Mouse (Mus musculus) forebrain, embryonic 12.5 days (tissue): ENCODE results near the gene Sgpp2. TPM values are rescaled to one million over a fixed set of nuclear protein-coding genes. Genes with fewer than 3 reads are reported as not detected.

Source experiments
- ATAC-seq: fragments of 200-750 bp; cut with Nextera tagmentation; 2 replicates; pipeline ENCODE4 v1.8.0; 2017; ENCODE audit warnings: moderate TSS enrichment; ENCODE audit not compliant: low FRiP score
- H3K27ac ChIP-seq: fragments of 300-500 bp; sonication (generic); 2 replicates; pipeline ENCODE4 v1.5.1; 2016; ENCODE audit warnings: mild to moderate bottlenecking
- H3K27me3 ChIP-seq: fragments of 300-500 bp; sonication (generic); 2 replicates; pipeline ENCODE4 v1.6.1; 2016; ENCODE audit warnings: mild to moderate bottlenecking
- H3K36me3 ChIP-seq: fragments of 300-500 bp; sonication (generic); replicated peaks from 2 replicates; pipeline ENCODE4 v1.6.1; 2016; ENCODE audit warnings: mild to moderate bottlenecking
- H3K4me1 ChIP-seq: fragments of 300-500 bp; sonication (generic); 2 replicates; pipeline ENCODE4 v1.6.1; 2016
- H3K4me2 ChIP-seq: fragments of 300-500 bp; sonication (generic); 2 replicates; pipeline ENCODE4 v1.6.1; 2016; ENCODE audit warnings: mild to moderate bottlenecking, moderate library complexity
- H3K4me3 ChIP-seq: fragments of 300-500 bp; sonication (generic); replicated peaks from 2 replicates; pipeline ENCODE4 v1.5.1; 2016; ENCODE audit warnings: mild to moderate bottlenecking
- H3K9ac ChIP-seq: fragments of 300-500 bp; sonication (generic); 2 replicates; pipeline ENCODE4 v1.6.1; 2016; ENCODE audit warnings: mild to moderate bottlenecking
- H3K9me3 ChIP-seq: fragments of 300-500 bp; sonication (generic); 2 replicates; pipeline ENCODE4 v1.6.1; 2016
- WGBS: fragments of 180-500 bp; shearing (Covaris S2); methylation state at CpG from one replicate; pipeline ENCODE4 v1.1.7; 2016; 5-methylcytosine and 5-hydroxymethylcytosine counted together
- polyA plus RNA-seq: library from polyadenylated mRNA; unstranded; fragments of >200 nt; fragmentation: Nextera tagmentation; extraction: Ambion mirVana; gene quantifications from 2 replicates; pipeline ENCODE4 v1.2.1, GENCODE M21; 2016

The Sgpp2 gene
- 1.5 and 1.7 TPM in 2 replicates for polyA plus RNA-seq

DNA sequence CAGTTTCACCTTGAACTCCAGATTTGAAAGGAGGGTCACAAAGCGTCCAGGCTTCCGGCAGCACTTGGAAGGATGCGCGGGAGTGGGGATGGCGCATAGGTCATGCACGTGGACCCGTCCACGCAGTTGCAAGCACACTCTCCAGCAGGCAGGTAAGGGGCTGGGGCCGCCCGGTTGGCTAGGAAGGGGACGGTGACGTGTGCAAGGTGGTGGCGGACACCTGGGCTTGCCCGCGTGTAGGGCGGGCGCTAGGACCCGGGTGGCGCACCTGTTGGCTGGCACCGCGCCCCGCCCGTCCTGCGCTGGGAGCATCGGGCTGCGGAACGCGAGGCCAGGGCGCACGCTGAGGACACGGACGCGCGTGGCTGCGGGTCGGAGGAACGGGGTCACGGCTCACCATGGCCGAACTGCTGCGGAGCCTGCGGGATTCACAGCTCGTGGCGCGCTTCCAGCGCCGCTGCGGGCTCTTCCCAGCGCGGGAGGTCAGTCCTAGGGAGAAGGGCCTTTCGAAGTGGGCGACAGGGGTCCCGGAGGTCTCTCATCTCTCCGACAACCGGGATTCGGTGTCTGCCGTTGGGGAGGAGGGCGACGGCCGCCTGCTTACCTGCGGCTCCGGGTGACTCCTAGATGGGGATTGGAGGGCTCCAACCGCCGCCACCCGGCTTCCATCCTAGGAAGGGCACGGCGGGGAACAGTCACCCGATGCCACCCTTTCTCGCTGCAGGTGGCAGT, at the start of gene Sgpp2:
Sgpp2 (plus strand) TSS at position 325 of the 732 bp plus-strand sequence.
- ATAC-seq, result peak; percentile 58
- WGBS, result under 1% methylated on average over 59 of the region's 68 CpGs
- Histone ChIP-seq H3K4me1 (peaks cover 21% of the 10 kb centered on the region), H3K9me3 (no peaks in the 10 kb centered on the region), H3K27ac (no peak within 1 kb of the TSS), H3K36me3 (no peaks in the 10 kb centered on the region), H3K27me3 (peaks cover 59% of the 10 kb centered on the region), H3K4me2 (peak within 1 kb of the TSS; percentile 92), H3K4me3 (peak within 1 kb of the TSS; percentile 52), H3K9ac (peak within 1 kb of the TSS; percentile 44)

DNA sequence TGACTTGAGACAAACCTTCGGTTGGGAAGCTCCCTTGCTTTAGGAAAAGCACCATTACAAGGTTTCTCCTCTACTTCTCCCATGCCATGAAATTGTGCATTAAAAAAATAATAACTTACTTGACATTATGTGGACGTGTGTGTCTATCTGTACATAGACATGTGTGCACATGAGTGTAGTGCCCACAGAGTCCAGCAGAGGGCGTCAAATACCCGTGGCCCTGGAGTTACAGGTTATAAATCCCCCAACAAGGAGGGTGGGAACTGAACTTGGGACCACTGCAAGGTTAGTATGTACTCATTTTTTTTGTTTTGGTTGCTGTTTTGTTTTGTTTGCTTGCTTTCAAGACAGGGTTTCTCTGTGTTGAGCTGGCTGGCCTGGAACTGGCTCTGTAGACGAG, 42.6 kb upstream of the Sgpp2 start:
- 70% methylated on average over 5 of the region's 5 CpGs for WGBS
- H3K4me1 ChIP-seq, result no peaks in the 10 kb centered on the region

DNA sequence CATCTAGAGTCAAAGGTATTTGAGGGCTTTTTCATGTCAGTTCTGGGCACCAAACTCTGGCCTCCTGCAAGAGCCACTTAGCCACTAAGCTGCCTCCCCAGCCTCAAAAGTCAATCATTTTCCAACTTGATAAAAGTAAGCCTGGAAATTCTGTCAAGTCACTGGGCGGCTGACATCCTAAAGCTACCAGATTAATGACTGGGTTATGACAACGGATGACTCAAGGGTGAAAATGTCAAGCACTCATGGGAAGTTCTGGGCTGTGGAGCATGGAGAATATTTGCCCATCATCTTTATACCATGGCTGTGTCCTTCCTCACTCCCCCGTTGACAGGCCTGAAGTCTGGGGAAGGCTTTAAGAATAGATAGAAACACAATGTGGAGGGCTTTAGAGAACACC, 37.2 kb upstream of the Sgpp2 start:
- Histone ChIP-seq H3K4me2 (no peak overlapping the region), H3K27ac (no peak overlapping the region), H3K27me3 (no peaks in the 10 kb centered on the region), H3K36me3 (no peaks in the 10 kb centered on the region), H3K4me1 (no peaks in the 10 kb centered on the region), H3K9ac (no peak overlapping the region), H3K4me3 (no peak overlapping the region), H3K9me3 (no peaks in the 10 kb centered on the region)
- 85% methylated on average over 3 of the region's 3 CpGs for WGBS
- no peak for ATAC-seq

More for the DNA sequence above, 42.6 kb upstream of the Sgpp2 start:
- Histone ChIP-seq H3K9ac (no peak overlapping the region), H3K4me3 (no peak overlapping the region), H3K4me2 (no peak overlapping the region), H3K27ac (no peak overlapping the region), H3K27me3 (no peaks in the 10 kb centered on the region), H3K9me3 (no peaks in the 10 kb centered on the region), H3K36me3 (no peaks in the 10 kb centered on the region)
- no peak for ATAC-seq

DNA sequence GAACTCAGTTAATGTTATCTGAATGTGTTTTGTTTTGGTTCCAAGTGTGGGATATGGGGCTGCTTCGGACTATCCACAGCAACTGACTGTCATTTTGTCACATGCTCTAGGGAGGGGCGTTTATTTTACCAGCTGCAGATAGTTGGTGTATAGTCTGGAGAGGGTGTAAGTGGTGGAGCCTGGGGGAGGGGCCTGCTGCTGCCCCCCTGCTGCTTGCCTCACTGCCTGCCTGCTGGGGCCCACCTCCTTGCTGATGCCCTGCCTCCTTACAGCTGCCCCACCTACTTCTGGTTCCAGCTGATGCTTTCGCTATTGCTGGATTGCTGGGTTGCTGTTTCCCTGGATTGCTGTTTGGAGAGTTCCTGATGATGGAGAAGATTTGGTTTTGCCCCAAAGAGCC, 31.0 kb upstream of the Sgpp2 start:
- Histone ChIP-seq H3K36me3 (no peaks in the 10 kb centered on the region), H3K9ac (no peak overlapping the region), H3K4me3 (no peak overlapping the region), H3K27ac (no peak overlapping the region), H3K9me3 (no peaks in the 10 kb centered on the region), H3K4me1 (peaks cover 6% of the 10 kb centered on the region), H3K27me3 (no peaks in the 10 kb centered on the region), H3K4me2 (no peak overlapping the region)
- 52% methylated on average over 3 of the region's 3 CpGs for WGBS
- ATAC-seq, result no peak

DNA sequence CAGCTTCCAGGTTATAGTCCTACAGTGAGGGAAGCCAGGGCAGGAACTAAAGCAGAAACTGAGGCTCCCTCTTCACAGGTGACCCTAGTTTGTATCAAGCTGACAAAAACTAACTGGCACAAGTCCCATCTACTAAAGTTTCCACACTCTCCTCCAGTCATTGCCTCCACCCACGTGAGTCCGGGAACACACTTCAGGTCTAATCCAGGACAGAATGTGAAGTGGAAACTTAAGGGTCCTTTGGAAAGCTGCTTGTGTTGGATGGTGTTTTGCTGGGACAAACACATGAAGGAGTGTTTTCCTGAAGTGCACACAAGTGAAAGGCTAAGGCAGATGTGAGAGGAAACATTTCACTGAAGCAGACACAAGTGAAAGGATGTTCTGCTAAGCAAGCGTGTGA, 17.7 kb upstream of the Sgpp2 start:
- WGBS, result 85% methylated on average over 3 of the region's 3 CpGs
- H3K9ac ChIP-seq, result no peak overlapping the region

DNA sequence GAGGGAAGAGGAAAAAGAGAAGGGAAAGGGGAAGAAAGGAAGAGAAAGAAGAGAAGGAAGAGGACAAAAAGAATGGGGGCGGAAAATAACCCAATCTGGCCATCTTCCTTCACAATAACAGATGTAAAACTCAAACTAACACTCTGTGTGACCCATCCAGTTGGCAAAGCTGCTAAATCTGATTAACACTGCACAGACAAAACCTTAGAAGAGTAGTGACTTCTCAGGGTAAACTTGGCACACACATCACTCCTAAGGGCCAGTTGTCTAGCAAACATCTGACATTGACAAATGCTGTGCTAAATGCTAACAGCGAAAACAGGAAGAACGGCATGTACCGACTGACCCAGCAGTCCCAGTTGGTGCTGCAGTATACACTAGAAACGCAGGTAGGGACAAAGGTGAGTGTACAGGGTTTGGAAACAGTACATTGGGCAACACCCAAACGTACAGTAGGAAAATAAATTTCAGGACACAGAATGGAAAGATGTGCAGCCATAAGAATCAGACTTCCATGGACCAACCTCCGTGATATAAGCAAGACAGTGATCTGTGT, 10.4 kb upstream of the Sgpp2 start:
- no peak overlapping the region for H3K4me3 ChIP-seq
- no peak for ATAC-seq
- no peaks in the 10 kb centered on the region for H3K36me3 ChIP-seq
- no peak overlapping the region for H3K4me2 ChIP-seq
- peaks cover 3% of the 10 kb centered on the region; the same call in 1 of the 2 replicates for H3K27me3 ChIP-seq
- no peaks in the 10 kb centered on the region for H3K9me3 ChIP-seq
- H3K9ac ChIP-seq, result no peak overlapping the region
- no peaks in the 10 kb centered on the region for H3K4me1 ChIP-seq
- 88% methylated on average over 7 of the region's 7 CpGs for WGBS
- H3K27ac ChIP-seq, result no peak overlapping the region

More for the DNA sequence above, 17.7 kb upstream of the Sgpp2 start:
- Histone ChIP-seq H3K27me3 (no peaks in the 10 kb centered on the region), H3K36me3 (no peaks in the 10 kb centered on the region), H3K4me2 (no peak overlapping the region), H3K4me3 (no peak overlapping the region), H3K9me3 (no peaks in the 10 kb centered on the region), H3K27ac (no peak overlapping the region), H3K4me1 (no peaks in the 10 kb centered on the region)
- no peak for ATAC-seq

DNA sequence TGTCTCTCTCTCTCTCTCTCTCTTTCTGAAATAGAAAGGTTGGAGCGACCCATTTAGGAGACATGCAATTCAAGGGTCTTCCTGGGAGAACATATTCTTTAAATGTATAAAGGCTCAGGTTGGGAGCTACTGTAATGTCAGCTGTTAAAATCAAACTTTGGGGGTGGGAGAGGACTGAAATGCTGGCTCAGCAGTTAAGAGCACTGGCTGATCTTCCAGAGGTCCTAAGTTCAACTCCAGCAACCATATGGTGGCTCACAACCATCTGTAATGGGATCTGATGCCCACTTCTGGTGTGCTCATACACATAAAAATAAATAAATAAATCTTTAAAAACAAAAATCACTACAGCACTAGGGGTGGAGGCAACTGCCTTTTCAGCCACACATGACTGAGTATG, 1.5 kb upstream of the Sgpp2 start:
- Histone ChIP-seq H3K4me1 (peaks cover 21% of the 10 kb centered on the region), H3K9ac (no peak overlapping the region), H3K4me2 (no peak overlapping the region), H3K27me3 (peaks cover 59% of the 10 kb centered on the region), H3K9me3 (no peaks in the 10 kb centered on the region), H3K27ac (no peak overlapping the region), H3K4me3 (no peak overlapping the region), H3K36me3 (no peaks in the 10 kb centered on the region)
- no peak for ATAC-seq
- 86% methylated on average over 1 of the region's 1 CpGs for WGBS

DNA sequence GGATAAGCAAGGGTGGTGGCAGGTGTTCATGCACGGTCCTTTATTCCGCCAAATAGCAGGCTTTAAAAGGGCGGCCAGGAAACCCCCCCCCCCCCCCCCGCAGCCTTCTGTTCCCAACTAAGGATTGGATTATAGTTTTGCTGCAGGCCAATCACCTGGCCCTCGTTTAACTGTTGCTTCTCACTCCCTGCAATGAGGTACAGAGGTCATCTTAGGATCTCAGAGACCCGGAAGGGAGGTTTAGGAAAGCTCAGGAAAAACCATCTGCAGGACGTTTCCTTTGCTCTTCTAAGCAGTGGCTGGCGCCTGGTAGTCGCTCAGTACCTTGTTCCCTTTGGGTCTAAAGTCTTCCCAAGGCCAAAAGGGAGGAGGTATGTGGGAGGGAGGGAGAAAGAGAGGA, 865 bp upstream of the Sgpp2 start:
- Histone ChIP-seq H3K4me3 (no peak overlapping the region), H3K27ac (no peak overlapping the region), H3K9ac (no peak overlapping the region), H3K4me2 (no peak overlapping the region), H3K4me1 (peaks cover 21% of the 10 kb centered on the region), H3K9me3 (no peaks in the 10 kb centered on the region), H3K27me3 (peaks cover 59% of the 10 kb centered on the region), H3K36me3 (no peaks in the 10 kb centered on the region)
- ATAC-seq, result no peak
- 5% methylated on average over 9 of the region's 9 CpGs for WGBS

DNA sequence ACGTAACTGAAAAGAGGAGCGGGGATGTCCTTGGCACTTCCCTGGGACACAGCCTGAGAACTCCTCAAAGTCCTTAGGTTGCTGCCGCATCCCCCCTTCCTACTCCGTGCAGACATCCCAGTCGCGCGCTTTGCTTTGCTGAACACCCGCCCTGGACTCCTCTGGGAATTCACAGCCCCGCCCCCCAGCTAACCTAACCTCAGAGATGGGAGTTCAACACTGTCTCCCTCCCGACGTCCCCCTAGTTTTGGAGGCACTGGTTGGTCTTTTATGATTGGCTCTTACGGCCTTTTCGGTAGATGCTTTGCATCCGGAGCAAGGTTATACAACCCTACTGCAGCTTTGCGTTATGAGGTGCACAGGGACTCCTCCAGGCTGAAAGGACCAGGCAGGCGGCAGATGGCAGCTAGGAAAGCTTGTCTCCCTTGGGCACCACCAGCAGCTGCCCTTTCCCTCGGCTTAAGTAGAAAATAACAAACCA, 756 bp downstream of the Sgpp2 start:
- peak overlapping the region; percentile 44; the same call in 1 of the 2 replicates for H3K9ac ChIP-seq
- peaks cover 59% of the 10 kb centered on the region for H3K27me3 ChIP-seq
- peak; percentile 76 for ATAC-seq
- H3K4me1 ChIP-seq, result peaks cover 21% of the 10 kb centered on the region
- no peak overlapping the region for H3K27ac ChIP-seq
- H3K4me3 ChIP-seq, result peak overlapping the region; percentile 52
- H3K9me3 ChIP-seq, result no peaks in the 10 kb centered on the region
- WGBS, result 0% methylated on average over 17 of the region's 17 CpGs
- no peaks in the 10 kb centered on the region for H3K36me3 ChIP-seq
- peak overlapping the region; percentile 92 for H3K4me2 ChIP-seq

DNA sequence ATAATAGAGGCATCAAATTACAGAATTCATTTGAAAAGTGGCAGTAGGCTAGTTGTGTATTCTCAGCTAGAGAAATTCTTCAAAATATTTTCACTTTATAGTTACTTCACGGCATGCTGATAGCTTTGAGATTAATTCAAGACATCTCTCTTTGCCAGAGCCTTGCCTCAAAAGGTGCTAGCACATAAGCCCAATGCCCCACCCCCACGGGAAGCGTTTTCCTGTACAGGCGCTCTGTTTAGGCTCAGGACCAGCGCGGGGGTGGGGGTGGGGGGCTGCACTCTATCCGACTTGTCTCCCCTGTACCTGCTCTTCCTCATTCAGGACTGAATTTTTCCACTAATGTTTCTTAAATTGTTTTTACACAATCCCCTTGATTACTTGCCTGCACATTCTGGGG, 1.3 kb downstream of the Sgpp2 start:
- Histone ChIP-seq H3K9me3 (no peaks in the 10 kb centered on the region), H3K27ac (no peak overlapping the region), H3K36me3 (no peaks in the 10 kb centered on the region), H3K9ac (no peak overlapping the region), H3K4me1 (peaks cover 21% of the 10 kb centered on the region), H3K27me3 (peaks cover 59% of the 10 kb centered on the region), H3K4me3 (peak overlapping the region; percentile 52), H3K4me2 (peak overlapping the region; percentile 92)
- no peak for ATAC-seq
- under 1% methylated on average over 7 of the region's 7 CpGs for WGBS

DNA sequence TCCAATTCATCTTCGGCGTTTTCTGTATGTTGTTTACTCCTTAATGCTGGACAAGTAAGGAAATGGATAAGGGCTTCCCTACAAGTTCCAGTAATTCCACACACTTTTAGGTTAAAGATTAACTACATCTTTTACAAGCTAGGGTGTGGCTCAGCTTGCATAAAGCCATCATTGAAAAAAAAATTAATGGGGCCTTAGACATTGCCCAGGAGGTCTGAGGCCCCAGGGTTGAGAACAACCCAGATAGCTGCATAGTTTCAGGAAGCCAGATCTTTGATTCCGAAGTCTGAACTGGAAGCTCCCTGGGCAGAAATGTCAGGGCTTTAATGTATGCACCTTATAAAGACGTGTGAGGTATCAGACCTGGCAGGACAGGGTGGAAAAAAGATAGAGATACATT, 2.8 kb downstream of the Sgpp2 start:
- Histone ChIP-seq H3K36me3 (no peaks in the 10 kb centered on the region), H3K4me1 (peaks cover 21% of the 10 kb centered on the region), H3K9ac (no peak overlapping the region), H3K4me2 (no peak overlapping the region), H3K27ac (no peak overlapping the region), H3K9me3 (no peaks in the 10 kb centered on the region), H3K4me3 (no peak overlapping the region), H3K27me3 (peaks cover 49% of the 10 kb centered on the region)
- no peak for ATAC-seq
- 84% methylated on average over 4 of the region's 4 CpGs for WGBS

DNA sequence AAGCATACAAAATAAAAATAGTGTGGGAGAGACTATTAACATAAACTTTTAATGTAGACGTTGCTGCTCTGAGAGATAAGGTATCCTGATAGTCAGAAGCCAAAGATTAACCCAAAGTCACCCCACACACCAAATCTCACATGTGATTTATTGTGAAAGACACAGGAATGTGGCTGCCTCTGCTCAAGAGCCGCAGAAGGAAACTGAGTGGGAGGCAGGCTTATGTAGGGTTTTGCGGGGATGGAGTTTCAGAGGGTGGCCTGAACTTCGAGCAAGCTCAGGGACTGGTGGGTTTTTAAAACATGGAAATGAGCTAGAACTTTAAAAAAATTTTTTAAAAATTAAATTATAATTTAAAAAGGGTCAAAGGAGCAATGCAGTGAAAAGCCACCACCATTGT, 3.8 kb downstream of the Sgpp2 start:
- 93% methylated on average over 4 of the region's 4 CpGs for WGBS
- H3K9me3 ChIP-seq, result no peaks in the 10 kb centered on the region
- peaks cover 21% of the 10 kb centered on the region for H3K4me1 ChIP-seq
- H3K4me3 ChIP-seq, result no peak overlapping the region
- H3K4me2 ChIP-seq, result no peak overlapping the region
- no peaks in the 10 kb centered on the region for H3K36me3 ChIP-seq
- H3K27ac ChIP-seq, result no peak overlapping the region
- no peak for ATAC-seq
- no peak overlapping the region for H3K9ac ChIP-seq
- H3K27me3 ChIP-seq, result peaks cover 43% of the 10 kb centered on the region
